Mouse (Mus musculus): ENCODE results near the gene Fbxw8.

The Fbxw8 gene

GRCm38 (mm10) chr5:118155565-118155947 lies 292 bp upstream of the Fbxw8 start:
- no peak for DNase-seq (ENCODE audit: low spot score)

- no peak for DNase-seq (ENCODE audit: low spot score)
Observed at GRCm38 (mm10) chr5:118149711-118150110, 5.6 kb downstream of the Fbxw8 start.

- DNase-seq (ENCODE audit: low spot score): no peak
Observed at GRCm38 (mm10) chr5:118147264-118147663, 8.0 kb downstream of the Fbxw8 start.

- DNase-seq (ENCODE audit: low spot score): no peak
Observed at GRCm38 (mm10) chr5:118145999-118146679, 9.1 kb downstream of the Fbxw8 start.

GRCm38 (mm10) chr5:118145458-118145857 lies 9.8 kb downstream of the Fbxw8 start:
- DNase-seq (ENCODE audit: low spot score): no peak

- no peak for DNase-seq (ENCODE audit: low spot score)
Observed at GRCm38 (mm10) chr5:118144770-118145169, 10.5 kb downstream of the Fbxw8 start.

GRCm38 (mm10) chr5:118144327-118144726 lies 10.9 kb downstream of the Fbxw8 start:
- DNase-seq (ENCODE audit: low spot score): no peak

GRCm38 (mm10) chr5:118143211-118144026 lies 11.8 kb downstream of the Fbxw8 start:
- DNase-seq (ENCODE audit: low spot score): no peak

- DNase-seq (ENCODE audit: low spot score): no peak
Observed at GRCm38 (mm10) chr5:118142471-118142870, 12.8 kb downstream of the Fbxw8 start.

- no peak for DNase-seq (ENCODE audit: low spot score)
Observed at GRCm38 (mm10) chr5:118139630-118140029, 15.6 kb downstream of the Fbxw8 start.

- no peak for DNase-seq (ENCODE audit: low spot score)
Observed at GRCm38 (mm10) chr5:118136391-118136790, 18.9 kb downstream of the Fbxw8 start.

GRCm38 (mm10) chr5:118128651-118129050 lies 26.6 kb downstream of the Fbxw8 start:
- DNase-seq (ENCODE audit: low spot score): no peak

GRCm38 (mm10) chr5:118128208-118128607 lies 27.1 kb downstream of the Fbxw8 start:
- DNase-seq (ENCODE audit: low spot score): no peak

- DNase-seq (ENCODE audit: low spot score): no peak
Observed at GRCm38 (mm10) chr5:118126671-118127070, 28.6 kb downstream of the Fbxw8 start.

- no peak for DNase-seq (ENCODE audit: low spot score)
Observed at GRCm38 (mm10) chr5:118123096-118123495, 32.2 kb downstream of the Fbxw8 start.

- no peak for DNase-seq (ENCODE audit: low spot score)
Observed at GRCm38 (mm10) chr5:118121928-118122327, 33.3 kb downstream of the Fbxw8 start.

GRCm38 (mm10) chr5:118120670-118121069 lies 34.6 kb downstream of the Fbxw8 start:
- no peak for DNase-seq (ENCODE audit: low spot score)

GRCm38 (mm10) chr5:118118922-118119321 lies 36.3 kb downstream of the Fbxw8 start:
- DNase-seq (ENCODE audit: low spot score): no peak

- DNase-seq (ENCODE audit: low spot score): no peak
Observed at GRCm38 (mm10) chr5:118118351-118118750, 36.9 kb downstream of the Fbxw8 start.

- DNase-seq (ENCODE audit: low spot score): peak; percentile 46
Observed at GRCm38 (mm10) chr5:118113617-118114016, 41.6 kb downstream of the Fbxw8 start.

- no peak for DNase-seq (ENCODE audit: low spot score)
Observed at GRCm38 (mm10) chr5:118113043-118113442, 42.2 kb downstream of the Fbxw8 start.

GRCm38 (mm10) chr5:118108794-118109440 lies 46.3 kb downstream of the Fbxw8 start:
- no peak for DNase-seq (ENCODE audit: low spot score)

Data from layer of hippocampus, adult 9-10 months (tissue).